Mouse (Mus musculus) liver, adult 2 months (tissue): ENCODE results near the gene Dmwd. TPM values are rescaled to one million over a fixed set of nuclear protein-coding genes. Genes with fewer than 3 reads are reported as not detected.

Experiments used
- DNase-seq: peaks from one replicate; pipeline ENCODE4 v3.0.0-alpha.2; 2011; ENCODE audit warnings: low read depth, low spot score; ENCODE audit errors: extremely low read depth
- H3K27ac ChIP-seq: fragments of 200-500 bp; replicated peaks from 2 replicates; pipeline ENCODE4 v1.5.1; 2012; ENCODE audit warnings: low read depth, mild to moderate bottlenecking, control low read depth, inconsistent platforms, low read length; ENCODE audit not compliant: insufficient read depth
- H3K27me3 ChIP-seq: fragments of 200-500 bp; 2 replicates; pipeline ENCODE4 v1.6.1; 2012; ENCODE audit warnings: mild to moderate bottlenecking, moderate library complexity, low read length, inconsistent platforms; ENCODE audit not compliant: control insufficient read depth, insufficient read depth
- H3K36me3 ChIP-seq: fragments of 200-500 bp; 2 replicates; pipeline ENCODE4 v1.6.1; 2012; ENCODE audit warnings: low read length, inconsistent platforms; ENCODE audit not compliant: control insufficient read depth, insufficient read depth
- H3K4me1 ChIP-seq: fragments of 200-500 bp; 2 replicates; pipeline ENCODE4 v1.6.1; 2011; ENCODE audit warnings: low read length; ENCODE audit not compliant: control insufficient read depth, insufficient read depth
- H3K4me3 ChIP-seq: fragments of 200-500 bp; 2 replicates; pipeline ENCODE4 v1.5.1; 2011; ENCODE audit warnings: low read depth, mild to moderate bottlenecking, control low read depth, low read length, moderate library complexity; ENCODE audit not compliant: insufficient read depth
- H3K79me2 ChIP-seq: fragments of 200-500 bp; 2 replicates; pipeline ENCODE4 v1.6.1; 2012; ENCODE audit warnings: inconsistent platforms, mild to moderate bottlenecking, low read length, moderate library complexity; ENCODE audit not compliant: control insufficient read depth, insufficient read depth
- H3K9ac ChIP-seq: fragments of 200-500 bp; 2 replicates; pipeline ENCODE4 v1.6.1; 2012; ENCODE audit warnings: low read depth, mild to moderate bottlenecking, control low read depth, inconsistent platforms, low read length
- CTCF ChIP-seq: fragments of 200-500 bp; IDR thresholded peaks from 2 replicates; pipeline ENCODE4 v1.5.1; 2011; ENCODE audit warnings: low read depth, low read length, control low read depth
- POLR2A ChIP-seq: fragments of 200-500 bp; IDR thresholded peaks from 2 replicates; pipeline ENCODE4 v1.6.1; 2011; ENCODE audit warnings: low read length, control low read depth; ENCODE audit not compliant: insufficient read depth; ENCODE audit errors: extremely low read depth
- WGBS: fragments of 180-500 bp; shearing (Covaris S2); methylation state at CpG from one replicate; pipeline ENCODE4 v1.1.7; 2018; 5-methylcytosine and 5-hydroxymethylcytosine counted together
- polyA plus RNA-seq: library from polyadenylated mRNA; depleted of rRNA; stranded (reverse); fragments of >200 nt; gene quantifications from 2 replicates; pipeline ENCODE4 v1.2.3, GENCODE M21; 2012
- total RNA-seq: library from RNA; depleted of rRNA; stranded (reverse); fragments of >200 nt; gene quantifications from 2 replicates; pipeline ENCODE4 v1.2.3, GENCODE M21; 2014

The Dmwd gene
- total and polyA plus RNA-seq, 2 experiments, result 4.5 to 35.7 TPM

DNA sequence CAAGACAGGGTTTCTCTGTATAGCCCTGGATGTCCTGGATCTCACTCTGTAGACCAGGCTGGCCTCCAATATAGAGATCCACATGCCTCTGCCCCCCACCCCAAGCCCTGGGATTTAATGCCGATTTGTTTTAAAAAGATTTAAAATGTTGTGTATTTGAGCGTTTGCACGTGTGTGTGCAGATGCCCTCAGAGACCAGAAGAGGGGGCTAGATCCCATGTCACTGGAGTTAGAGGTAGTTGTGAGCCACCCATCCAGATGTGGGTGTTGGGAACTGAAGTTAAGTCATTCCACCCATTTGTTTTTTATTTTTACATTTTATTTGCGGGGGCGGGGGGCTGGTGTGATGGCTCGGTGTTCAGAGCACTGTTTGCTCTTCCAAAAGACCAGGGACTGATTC, 1.5 kb upstream of the Dmwd start:
- DNase-seq, result no peak
- no peaks in the 10 kb centered on the region for H3K79me2 ChIP-seq
- no peak for TF ChIP-seq POLR2A
- TF ChIP-seq CTCF, result no peak
- H3K27me3 ChIP-seq, result no peaks in the 10 kb centered on the region
- no peak overlapping the region for H3K27ac ChIP-seq
- H3K4me3 ChIP-seq, result no peak overlapping the region
- H3K9ac ChIP-seq, result no peak overlapping the region
- H3K4me1 ChIP-seq, result peaks cover 10% of the 10 kb centered on the region
- no peaks in the 10 kb centered on the region for H3K36me3 ChIP-seq
- WGBS, result 91% methylated on average over 6 of the region's 6 CpGs

DNA sequence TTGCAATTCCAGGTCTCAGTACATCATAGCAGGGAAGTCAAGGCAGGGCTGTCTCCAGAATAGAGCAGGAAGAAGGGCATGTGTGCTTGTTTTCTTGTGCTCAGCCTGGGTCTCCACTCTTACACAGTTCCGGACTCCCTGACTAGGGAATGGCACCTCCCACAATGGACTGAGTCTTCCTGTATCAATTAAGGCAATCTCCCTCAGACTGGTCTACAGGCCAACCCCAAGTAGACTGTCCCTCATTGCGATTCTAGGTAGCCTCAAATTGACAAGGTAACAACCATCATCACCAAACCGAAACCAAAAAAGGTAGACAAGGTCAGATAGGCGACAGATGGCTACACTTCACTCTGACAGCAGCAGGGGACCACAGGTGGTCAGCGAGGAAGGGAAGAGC, 796 bp upstream of the Dmwd start:
- WGBS, result 62% methylated on average over 5 of the region's 5 CpGs
- H3K27me3 ChIP-seq, result no peaks in the 10 kb centered on the region

DNA sequence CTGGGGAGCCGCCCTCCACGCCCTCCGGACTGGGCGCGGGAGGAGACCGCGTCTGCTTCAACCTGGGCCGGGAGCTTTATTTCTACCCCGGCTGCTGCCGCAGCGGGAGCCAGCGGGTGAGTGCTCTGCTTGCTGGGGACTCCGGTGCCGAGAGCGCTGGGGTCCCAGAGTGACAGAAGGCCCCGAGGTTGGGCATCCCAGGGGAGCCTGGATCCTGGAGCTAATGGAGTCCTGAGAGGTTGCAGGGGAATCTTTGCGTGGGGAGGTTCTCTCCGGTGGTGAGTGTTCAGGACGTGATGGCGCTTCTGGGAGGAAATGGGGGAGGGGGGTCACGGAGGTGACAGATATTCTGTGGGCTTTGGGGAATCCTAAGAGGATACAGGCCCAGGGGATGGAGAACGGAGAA, 562 bp downstream of the Dmwd start:
- Histone ChIP-seq H3K27ac (peak overlapping the region; percentile 64), H3K27me3 (no peaks in the 10 kb centered on the region), H3K9ac (peak overlapping the region; percentile 71), H3K4me1 (peaks cover 10% of the 10 kb centered on the region), H3K79me2 (no peaks in the 10 kb centered on the region), H3K4me3 (peak overlapping the region; percentile 61), H3K36me3 (no peaks in the 10 kb centered on the region)
- DNase-seq, result no peak
- TF ChIP-seq POLR2A, result no peak
- TF ChIP-seq CTCF, result no peak
- WGBS, result 4% methylated on average over 21 of the region's 22 CpGs

More for the DNA sequence above, 796 bp upstream of the Dmwd start:
- H3K27ac ChIP-seq, result no peak overlapping the region
- H3K9ac ChIP-seq, result no peak overlapping the region
- H3K36me3 ChIP-seq, result no peaks in the 10 kb centered on the region
- TF ChIP-seq POLR2A, result no peak
- no peak for TF ChIP-seq CTCF
- no peak for DNase-seq
- H3K4me1 ChIP-seq, result peaks cover 10% of the 10 kb centered on the region
- no peak overlapping the region for H3K4me3 ChIP-seq
- no peaks in the 10 kb centered on the region for H3K79me2 ChIP-seq

DNA sequence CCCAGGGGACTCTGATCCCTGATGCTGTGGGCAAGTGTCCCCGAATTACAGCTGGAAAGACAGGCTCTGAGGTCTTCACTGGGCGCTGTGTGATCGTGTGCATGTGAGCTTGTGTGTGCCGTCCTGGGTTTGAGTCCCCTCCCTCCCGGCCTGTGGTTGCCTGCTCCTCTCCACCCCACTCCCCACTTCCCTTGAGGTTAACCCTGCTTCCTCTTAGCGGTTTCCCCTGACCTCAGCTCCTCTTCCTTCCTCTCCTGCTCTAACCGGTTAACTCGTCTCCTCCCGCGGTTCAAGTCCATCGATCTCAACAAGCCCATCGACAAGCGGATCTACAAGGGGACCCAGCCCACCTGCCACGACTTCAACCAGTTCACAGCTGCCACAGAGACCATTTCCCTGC, 1.7 kb downstream of the Dmwd start:
- WGBS, result 73% methylated on average over 14 of the region's 14 CpGs
- Histone ChIP-seq H3K79me2 (no peaks in the 10 kb centered on the region), H3K36me3 (no peaks in the 10 kb centered on the region), H3K4me3 (no peak overlapping the region; the same call in 1 of the 2 replicates), H3K9ac (no peak overlapping the region), H3K27me3 (no peaks in the 10 kb centered on the region), H3K27ac (peak overlapping the region; percentile 12; the same call in 1 of the 2 replicates), H3K4me1 (peaks cover 10% of the 10 kb centered on the region)
- peak; percentile 42 for DNase-seq
- no peak for TF ChIP-seq POLR2A
- TF ChIP-seq CTCF, result no peak

DNA sequence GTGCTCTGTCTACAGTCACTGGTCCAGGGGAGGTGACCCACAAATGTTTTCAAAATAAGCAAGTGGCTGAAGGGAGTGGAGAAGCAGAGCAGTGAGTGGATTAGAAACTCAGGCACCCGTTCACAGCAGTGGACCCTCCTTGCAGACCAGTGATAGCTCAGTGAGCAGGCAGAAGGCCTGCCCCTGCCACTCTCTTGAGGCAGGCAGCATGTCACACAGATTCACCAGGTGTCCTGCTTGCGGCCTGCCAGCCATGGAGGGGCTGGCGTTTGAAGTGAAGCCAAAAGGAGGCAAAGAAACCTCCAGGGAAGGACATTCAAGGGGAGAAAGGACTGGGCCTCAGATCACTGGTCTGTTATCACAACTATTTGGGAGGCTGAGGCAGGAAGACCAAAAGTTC, 2.7 kb downstream of the Dmwd start:
- Histone ChIP-seq H3K4me3 (no peak overlapping the region), H3K27ac (peak overlapping the region; percentile 15; the same call in 1 of the 2 replicates), H3K9ac (no peak overlapping the region), H3K36me3 (no peaks in the 10 kb centered on the region), H3K79me2 (no peaks in the 10 kb centered on the region), H3K4me1 (peaks cover 10% of the 10 kb centered on the region), H3K27me3 (no peaks in the 10 kb centered on the region)
- no peak for DNase-seq
- no peak for TF ChIP-seq POLR2A
- TF ChIP-seq CTCF, result no peak
- WGBS, result 86% methylated on average over 3 of the region's 3 CpGs

DNA sequence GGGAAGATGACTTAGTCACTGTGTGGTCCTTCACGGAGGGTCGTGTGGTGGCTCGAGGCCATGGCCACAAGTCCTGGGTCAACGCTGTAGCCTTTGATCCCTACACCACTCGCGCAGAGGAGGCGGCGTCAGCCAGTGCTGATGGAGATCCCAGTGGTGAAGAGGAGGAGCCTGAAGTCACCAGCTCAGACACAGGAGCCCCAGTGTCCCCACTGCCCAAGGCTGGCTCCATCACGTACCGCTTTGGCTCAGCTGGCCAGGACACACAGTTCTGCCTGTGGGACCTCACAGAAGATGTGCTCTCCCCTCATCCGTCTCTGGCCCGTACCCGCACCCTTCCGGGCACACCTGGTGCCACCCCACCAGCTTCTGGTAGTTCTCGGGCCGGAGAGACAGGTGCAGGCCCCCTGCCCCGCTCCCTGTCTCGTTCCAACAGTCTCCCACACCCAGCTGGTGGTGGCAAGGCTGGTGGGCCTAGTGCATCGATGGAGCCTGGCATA, 4.5 kb downstream of the Dmwd start:
- Histone ChIP-seq H3K27me3 (no peaks in the 10 kb centered on the region), H3K4me1 (peaks cover 8% of the 10 kb centered on the region; the same call in 1 of the 2 replicates)
- no peak for DNase-seq

More for the DNA sequence above, 4.5 kb downstream of the Dmwd start:
- no peak overlapping the region for H3K9ac ChIP-seq
- H3K79me2 ChIP-seq, result no peaks in the 10 kb centered on the region
- H3K27ac ChIP-seq, result no peak overlapping the region
- H3K4me3 ChIP-seq, result no peak overlapping the region
- 85% methylated on average over 19 of the region's 19 CpGs for WGBS
- H3K36me3 ChIP-seq, result no peaks in the 10 kb centered on the region
- TF ChIP-seq POLR2A (no peak), CTCF (no peak)
